Mouse (Mus musculus) activated CD4-positive, CD25-positive, alpha-beta regulatory T cell, adult 4 months (primary cell): ENCODE data around the gene Tnni3k. TPM values are rescaled to one million over a fixed set of nuclear protein-coding genes. Genes with fewer than 3 reads are reported as not detected.

ENCODE experiments used
- ATAC-seq: one replicate; pipeline ENCODE4 v1.8.0; 2017
- polyA plus RNA-seq, 2 experiments: library from polyadenylated mRNA; unstranded; fragments of 100-300 nt; shearing (Covaris generic); gene quantifications; one replicate each; pipeline ENCODE4 v1.2.1; 2017

The Tnni3k gene
- polyA plus RNA-seq, 2 experiments from 2014 or later, result not detected

DNA sequence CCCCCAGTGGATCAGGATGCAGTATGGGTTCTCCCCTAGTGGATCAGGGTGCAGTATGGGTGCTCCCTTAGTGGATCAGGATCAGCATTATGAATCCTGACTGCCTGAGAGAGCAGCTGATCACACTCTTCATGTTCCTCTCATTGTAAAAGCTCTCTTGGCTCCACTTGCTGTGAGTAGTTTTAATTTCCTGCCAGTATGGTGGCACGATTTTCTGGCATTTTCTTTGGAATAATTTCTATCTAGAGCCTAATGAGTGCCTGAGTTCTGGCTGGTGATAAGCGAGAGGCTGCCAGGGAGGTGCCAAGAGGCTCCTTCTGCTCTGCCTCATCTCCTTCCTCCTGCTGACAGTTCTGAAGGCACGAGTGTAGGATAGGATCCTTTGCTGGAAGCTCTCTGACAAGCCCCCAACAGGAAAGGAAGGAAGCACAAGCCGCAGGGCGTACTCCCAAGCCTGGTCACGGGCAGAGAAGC lies 109.5 kb downstream of the Tnni3k start:
- no peak for ATAC-seq

DNA sequence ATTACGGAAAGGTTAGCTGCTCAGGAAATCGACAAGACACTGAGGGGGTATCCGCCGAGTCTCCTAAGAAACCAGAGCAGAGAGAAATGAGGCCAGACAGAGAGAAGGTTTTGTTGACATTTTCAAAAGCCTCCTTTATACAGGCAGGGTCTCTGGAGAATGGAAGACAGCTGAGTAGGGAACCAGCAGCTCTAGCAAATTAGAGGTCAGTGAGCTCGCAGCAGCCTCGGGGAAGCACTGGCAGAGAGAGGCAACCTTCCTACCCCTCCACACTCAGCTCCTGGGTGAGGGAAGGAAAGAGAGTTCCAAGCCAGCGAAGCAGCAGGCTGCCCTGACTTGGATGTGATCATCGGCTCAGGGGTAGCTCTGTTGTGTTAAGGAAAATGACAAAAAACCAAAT lies 127.5 kb downstream of the Tnni3k start:
- ATAC-seq, result no peak

GRCm38 (mm10) chr3:154924936-154925335 lies 130.3 kb downstream of the Tnni3k start:
- ATAC-seq, result no peak

- ATAC-seq, result no peak
Observed at GRCm38 (mm10) chr3:154915566-154915965, 139.6 kb downstream of the Tnni3k start.

- no peak for ATAC-seq
Observed at GRCm38 (mm10) chr3:154913641-154914040, 141.6 kb downstream of the Tnni3k start.

DNA sequence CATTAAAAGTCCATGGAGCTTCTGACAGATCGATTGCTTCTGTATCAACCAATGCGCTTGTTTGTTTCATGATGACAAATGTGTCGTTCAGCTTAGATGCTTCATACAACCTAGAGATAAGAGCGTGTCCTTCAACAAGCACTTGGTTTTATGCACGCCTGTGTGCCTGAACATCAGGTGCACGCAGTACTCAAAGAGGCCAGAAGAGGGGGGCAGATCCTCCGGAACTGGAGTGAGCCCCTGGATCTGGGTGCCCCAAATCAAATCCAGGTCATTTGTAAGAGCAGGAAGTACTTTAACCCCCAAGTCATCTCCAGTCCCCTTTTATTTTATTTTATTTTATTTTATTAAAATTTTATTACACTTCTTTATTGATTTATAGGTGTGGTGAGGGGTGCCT lies 158.5 kb downstream of the Tnni3k start:
- no peak for ATAC-seq

DNA sequence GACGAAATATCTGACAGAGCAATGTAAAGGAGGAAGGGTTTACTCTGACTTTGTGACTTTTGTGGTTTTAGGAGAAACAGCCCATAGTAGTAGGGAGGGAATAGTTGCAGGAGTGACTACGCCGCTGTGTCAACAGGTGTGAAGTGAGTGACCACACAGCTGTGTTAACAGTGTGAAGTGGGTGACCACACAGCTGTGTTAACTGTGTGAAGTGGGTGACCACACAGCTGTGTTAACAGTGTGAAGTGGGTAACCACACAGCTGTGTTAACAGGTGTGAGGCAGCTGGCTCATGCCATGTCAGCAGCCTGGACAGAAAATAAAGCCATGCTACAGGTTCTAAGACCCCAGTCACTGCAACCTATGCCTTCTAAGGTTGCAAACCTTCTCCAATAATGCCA lies 162.0 kb downstream of the Tnni3k start:
- ATAC-seq, result no peak

- ATAC-seq, result no peak
Observed at GRCm38 (mm10) chr3:154885452-154885851, 169.8 kb downstream of the Tnni3k start.

DNA sequence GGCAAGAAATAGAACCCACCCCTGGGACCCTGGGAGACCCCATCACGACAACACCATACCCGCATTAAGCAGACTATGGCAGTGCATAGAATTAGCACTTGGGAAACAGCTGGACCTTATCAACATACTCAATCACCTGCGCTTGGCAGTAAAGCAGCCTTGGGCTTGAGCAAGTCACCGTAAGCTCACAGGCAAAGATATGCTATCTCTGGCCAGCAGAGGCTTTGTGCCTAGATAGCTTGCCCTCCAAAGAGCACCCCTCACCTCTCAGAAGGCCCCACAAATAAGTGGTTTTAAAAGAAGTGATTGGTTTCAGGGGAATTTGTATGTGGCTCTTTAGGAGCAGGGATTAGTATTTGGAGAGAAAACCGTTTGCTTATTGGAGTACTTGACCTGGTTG lies 170.2 kb downstream of the Tnni3k start:
- ATAC-seq, result no peak

- ATAC-seq, result no peak
Observed at GRCm38 (mm10) chr3:154881428-154881986, 173.7 kb downstream of the Tnni3k start.

DNA sequence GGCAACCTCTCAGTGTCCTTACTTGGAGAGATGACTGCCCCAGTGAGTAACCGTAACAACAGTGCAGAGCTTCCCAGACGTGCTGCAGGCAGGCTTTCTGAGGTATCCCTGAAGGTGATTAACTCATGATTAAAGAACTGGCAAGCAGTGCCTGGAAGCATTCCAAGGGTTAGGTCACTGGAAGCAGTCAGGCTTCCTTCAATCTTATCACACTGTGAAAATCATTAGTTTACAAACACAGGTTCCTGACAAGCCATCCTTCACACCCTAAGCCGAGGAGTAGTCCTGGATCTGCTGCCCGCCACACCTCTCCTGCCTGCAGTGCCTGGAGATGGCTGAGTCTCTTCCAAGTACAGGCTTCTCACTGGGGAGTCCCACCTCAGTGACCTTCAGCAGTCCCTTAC lies 174.7 kb downstream of the Tnni3k start:
- no peak for ATAC-seq

DNA sequence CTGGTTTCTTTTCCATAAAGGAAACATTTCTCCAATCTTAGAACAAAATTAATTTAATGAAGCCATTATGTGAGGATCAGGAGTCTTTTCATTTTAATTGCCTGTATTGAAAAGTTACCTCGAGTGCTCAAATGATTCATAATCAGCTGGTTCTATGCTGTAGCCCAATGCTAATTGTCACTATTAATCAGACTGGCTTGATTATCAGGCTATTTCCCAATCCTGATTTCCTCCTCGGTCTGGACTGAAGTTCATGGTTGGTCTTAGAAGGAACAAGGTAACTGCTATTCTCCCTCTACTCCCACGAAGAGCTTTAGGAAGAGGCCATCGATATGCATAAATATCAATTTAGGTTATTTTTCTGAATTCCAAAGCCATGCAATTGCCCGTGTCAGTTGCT lies 175.1 kb downstream of the Tnni3k start:
- ATAC-seq, result no peak

GRCm38 (mm10) chr3:154879515-154879914 lies 175.7 kb downstream of the Tnni3k start:
- no peak for ATAC-seq

- no peak for ATAC-seq
Observed at GRCm38 (mm10) chr3:154879080-154879479, 176.1 kb downstream of the Tnni3k start.

GRCm38 (mm10) chr3:154868807-154869206 lies 186.4 kb downstream of the Tnni3k start:
- ATAC-seq, result no peak

DNA sequence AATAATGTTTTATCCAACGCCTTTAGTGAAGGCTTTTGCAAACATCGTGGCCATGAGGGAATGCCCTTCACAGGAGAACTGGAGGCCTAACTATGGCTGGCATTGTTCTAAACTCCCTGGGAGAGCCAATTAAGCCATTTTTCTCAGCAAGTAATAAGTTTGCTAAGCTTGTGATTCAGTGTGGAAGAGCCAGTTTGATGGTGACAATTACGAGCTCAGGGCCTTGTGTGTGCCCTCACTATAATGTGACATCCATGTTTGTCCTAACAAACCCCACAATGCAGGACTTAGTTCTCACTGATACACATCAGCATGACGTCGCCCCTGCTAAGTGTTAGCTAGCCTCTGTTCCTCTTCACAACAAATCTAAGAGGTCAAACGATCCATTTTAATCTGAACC lies 193.3 kb downstream of the Tnni3k start:
- ATAC-seq, result no peak

DNA sequence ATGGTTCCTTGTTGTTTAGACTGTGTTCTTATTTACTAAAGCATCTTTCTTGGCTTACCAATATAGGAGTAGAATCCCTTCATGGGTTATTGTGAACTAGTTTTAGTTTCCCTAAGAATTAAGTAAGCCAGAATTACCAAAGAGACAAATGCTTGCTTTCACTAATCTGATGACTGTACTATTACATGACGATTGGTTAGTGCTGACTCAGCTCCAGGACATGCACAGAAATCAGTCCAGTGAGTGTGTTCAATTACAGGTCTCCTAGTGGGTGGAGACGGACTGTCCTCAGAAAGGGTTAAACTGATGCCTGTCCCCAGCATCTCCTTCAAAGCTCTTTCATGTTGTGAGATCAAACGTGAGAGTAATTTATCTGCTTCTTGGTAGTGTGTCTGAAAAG lies 195.5 kb downstream of the Tnni3k start:
- ATAC-seq, result no peak

GRCm38 (mm10) chr3:154853257-154853656 lies 201.9 kb downstream of the Tnni3k start:
- no peak for ATAC-seq

DNA sequence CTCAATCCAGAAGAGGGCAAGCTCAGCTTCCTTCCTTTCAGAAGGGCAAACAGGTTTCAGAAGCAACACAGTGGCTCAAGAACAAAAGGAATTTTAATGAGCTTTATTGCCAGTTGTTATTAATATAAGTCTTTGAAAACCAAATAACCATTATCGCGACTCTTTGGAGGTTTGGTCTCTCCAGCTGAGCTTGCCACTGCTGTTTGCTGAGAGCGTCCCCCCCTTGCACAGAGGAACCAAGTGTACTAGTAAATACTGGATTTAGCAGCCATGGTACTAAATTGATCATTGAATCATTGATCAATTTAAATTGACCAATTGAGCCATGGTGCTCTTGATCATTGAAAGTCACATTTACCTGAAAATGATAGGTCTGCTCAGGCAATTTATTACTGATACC lies 202.9 kb downstream of the Tnni3k start:
- ATAC-seq, result no peak

- no peak for ATAC-seq
Observed at GRCm38 (mm10) chr3:154842247-154842646, 213.0 kb downstream of the Tnni3k start.

DNA sequence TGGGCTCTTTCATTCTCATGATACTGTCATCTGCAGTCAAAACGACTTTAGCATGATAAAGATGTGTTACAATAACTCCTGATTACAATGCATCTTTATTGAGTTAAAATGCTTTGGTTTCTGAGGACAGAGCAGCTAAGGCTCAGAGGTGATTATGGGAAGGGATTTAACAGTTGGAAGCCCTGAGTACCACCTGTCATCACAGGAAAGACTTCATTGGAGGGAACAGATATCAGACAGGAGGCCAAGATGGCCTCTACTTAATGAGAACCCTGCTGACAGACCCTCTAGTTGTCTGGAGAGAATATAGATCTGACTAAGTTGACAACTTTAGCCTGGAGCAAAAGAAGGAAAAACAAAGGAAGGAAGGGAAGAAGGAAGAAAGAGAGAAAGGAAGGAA lies 214.1 kb downstream of the Tnni3k start:
- ATAC-seq, result no peak

DNA sequence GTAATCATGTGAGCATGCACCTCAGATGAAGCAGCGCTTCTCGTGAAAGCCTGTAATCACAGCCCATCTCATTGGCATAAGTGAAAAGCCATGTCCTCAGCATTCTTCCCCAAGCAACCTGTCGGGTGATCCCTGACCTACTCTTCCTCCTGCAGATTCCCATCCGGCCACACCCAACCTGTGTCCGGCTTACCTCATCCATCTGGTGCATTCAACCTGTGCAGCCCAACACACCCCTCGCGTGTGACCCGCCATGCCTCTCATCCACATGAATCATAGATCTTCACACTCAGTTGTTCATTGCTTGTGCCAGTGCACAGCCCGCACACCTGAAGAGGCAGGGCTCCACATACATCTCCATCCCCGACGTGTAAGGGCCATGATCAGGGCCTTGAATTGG lies 217.3 kb downstream of the Tnni3k start:
- ATAC-seq, result no peak

GRCm38 (mm10) chr3:154836137-154836536 lies 219.1 kb downstream of the Tnni3k start:
- no peak for ATAC-seq

DNA sequence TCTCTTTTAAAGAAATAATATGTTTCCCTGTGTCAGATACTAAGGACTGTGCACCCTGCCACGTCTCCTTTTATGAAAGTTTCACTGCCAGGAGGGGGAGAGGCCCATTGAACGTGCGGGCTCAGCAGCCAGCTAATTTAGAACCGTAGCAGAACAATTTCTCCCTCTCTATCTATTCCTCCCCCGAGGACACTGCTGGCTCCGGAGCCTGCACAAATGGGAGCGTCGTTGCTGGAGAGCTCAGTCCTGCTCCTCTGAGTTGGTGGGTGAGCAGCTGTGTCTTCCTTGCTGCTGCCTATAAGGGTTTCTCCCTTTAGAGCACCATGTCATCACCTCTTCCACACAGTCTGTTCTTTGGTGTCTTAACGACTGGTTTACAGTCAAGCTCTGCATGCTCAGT lies 220.8 kb downstream of the Tnni3k start:
- no peak for ATAC-seq

DNA sequence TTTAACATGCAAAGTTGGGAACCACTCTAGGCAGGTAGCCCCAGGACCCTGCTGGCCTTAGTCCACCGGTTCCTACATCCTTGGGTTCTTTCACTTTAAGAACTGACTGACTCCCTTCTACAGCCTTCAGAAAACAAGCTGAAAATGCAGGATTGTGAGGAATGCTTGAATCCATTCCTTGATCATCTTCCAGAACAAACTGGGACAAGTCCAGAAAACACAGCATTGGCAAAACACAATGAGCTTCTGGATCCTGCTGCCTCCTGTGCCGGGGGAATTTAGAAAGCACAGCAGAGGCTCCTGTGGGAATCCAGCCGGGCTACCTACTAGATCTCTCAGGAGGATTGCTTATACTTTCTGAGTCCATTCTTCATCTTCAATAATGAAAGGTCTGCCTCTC lies 229.5 kb downstream of the Tnni3k start:
- no peak for ATAC-seq
